Mouse (Mus musculus) intestine, embryonic 15.5 days (tissue): ENCODE results near the gene Snrpb. TPM values are rescaled to one million over a fixed set of nuclear protein-coding genes. Genes with fewer than 3 reads are reported as not detected.

Experiments
- ATAC-seq: fragments of 200-750 bp; cut with Nextera tagmentation; 2 replicates; pipeline ENCODE4 v1.8.0; 2017; ENCODE audit warnings: moderate TSS enrichment, moderate library complexity
- H3K27ac ChIP-seq: fragments of 300-500 bp; sonication (generic); 2 replicates; pipeline ENCODE4 v1.5.1; 2015; ENCODE audit warnings: mild to moderate bottlenecking, inconsistent platforms
- H3K27me3 ChIP-seq: fragments of 300-500 bp; sonication (generic); replicated peaks from 2 replicates; pipeline ENCODE4 v1.6.1; 2015; ENCODE audit warnings: inconsistent platforms
- H3K36me3 ChIP-seq: fragments of 300-500 bp; sonication (generic); 2 replicates; pipeline ENCODE4 v1.6.1; 2015; ENCODE audit warnings: inconsistent platforms
- H3K4me1 ChIP-seq: fragments of 300-500 bp; sonication (generic); replicated peaks from 2 replicates; pipeline ENCODE4 v1.6.1; 2015; ENCODE audit warnings: inconsistent platforms
- H3K4me2 ChIP-seq: fragments of 300-500 bp; sonication (generic); replicated peaks from 2 replicates; pipeline ENCODE4 v1.6.1; 2015; ENCODE audit warnings: mild to moderate bottlenecking, inconsistent platforms
- H3K4me3 ChIP-seq: fragments of 300-500 bp; sonication (generic); replicated peaks from 2 replicates; pipeline ENCODE4 v1.5.1; 2015; ENCODE audit warnings: inconsistent platforms
- H3K9ac ChIP-seq: fragments of 300-500 bp; sonication (generic); 2 replicates; pipeline ENCODE4 v1.6.1; 2015; ENCODE audit warnings: inconsistent platforms
- H3K9me3 ChIP-seq: fragments of 300-500 bp; sonication (generic); 2 replicates; pipeline ENCODE4 v1.6.1; 2016; ENCODE audit warnings: inconsistent platforms
- WGBS: fragments of 180-500 bp; shearing (Covaris S2); methylation state at CpG from one replicate; pipeline ENCODE4 v1.1.7; 2015; 5-methylcytosine and 5-hydroxymethylcytosine counted together
- polyA plus RNA-seq: library from polyadenylated mRNA; unstranded; fragments of >200 nt; fragmentation: Nextera tagmentation; extraction: Ambion mirVana; gene quantifications from 2 replicates; pipeline ENCODE4 v1.2.1, GENCODE M21; 2015

Gene Snrpb
- polyA plus RNA-seq: 517 and 522 TPM in 2 replicates

DNA sequence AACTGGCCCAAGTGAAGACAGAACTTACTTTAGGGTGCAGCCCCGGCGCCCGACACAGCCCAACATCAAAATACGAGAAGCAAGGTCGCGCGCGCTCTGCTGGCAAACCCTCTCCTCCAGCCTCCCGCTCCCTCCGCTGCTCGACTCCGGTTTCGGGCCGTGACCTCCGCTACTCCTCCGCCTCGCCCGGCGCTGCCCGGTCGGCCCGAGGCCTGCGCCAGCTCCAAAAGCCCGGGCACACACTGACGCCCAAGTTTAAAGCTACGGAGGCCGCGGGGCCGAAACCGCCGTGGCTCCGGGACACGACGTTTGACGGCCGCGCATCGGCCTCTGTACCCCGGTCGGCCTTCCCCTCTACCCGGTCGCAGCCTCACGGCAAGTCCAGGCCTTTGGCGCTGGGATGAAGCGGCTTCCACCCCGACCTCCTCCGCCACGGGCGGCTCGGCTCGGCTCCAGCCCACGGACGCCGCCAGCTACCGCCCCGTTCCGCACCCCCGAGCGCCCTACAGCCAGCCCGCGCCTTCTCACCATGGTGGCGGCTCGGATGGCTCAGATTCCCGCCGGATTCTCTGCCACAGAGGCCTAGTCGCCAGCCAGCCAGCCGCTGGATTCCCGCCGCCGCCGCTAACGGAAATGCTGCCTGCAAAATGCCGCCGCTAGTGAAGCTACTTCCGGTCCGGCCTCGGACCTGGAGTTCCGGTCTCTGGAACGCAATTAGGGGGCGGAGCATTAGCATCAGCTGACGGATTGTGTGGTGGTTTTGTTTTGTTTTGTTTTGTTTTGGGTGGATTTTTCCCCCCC is at the start of gene Snrpb:
Snrpb (minus strand) TSS at position 698 of the 801 bp plus-strand sequence.
- Histone ChIP-seq H3K27ac (peak within 1 kb of the TSS; percentile 96), H3K9ac (peak within 1 kb of the TSS; percentile 99), H3K36me3 (peaks cover 5% of the 10 kb centered on the region; the same call in 1 of the 2 replicates), H3K27me3 (no peaks in the 10 kb centered on the region), H3K9me3 (no peaks in the 10 kb centered on the region), H3K4me3 (peak within 1 kb of the TSS; percentile 89), H3K4me1 (peaks cover 8% of the 10 kb centered on the region), H3K4me2 (peak within 1 kb of the TSS; percentile 89)
- peak; percentile 95 for ATAC-seq
- under 1% methylated on average over 79 of the region's 81 CpGs for WGBS

DNA sequence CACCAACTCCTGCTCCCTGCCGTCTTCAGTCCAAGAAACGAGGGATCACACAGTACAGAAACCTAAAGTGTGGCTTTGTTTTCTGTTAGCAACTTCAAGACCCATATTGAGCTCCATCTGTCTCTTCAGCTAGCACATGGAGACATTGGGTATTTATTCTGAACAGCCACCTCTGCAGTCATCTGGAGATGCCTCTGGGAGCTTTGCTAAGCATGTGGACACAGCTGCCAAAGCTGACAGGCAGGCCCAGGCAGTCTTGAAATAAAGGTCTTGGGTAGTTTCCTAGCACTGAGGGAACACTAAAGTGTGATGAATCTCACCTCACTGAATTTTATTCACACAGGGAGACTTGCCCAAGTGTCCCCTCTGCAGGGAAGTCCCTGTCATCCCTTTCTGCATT is 32.4 kb upstream of the Snrpb start:
- Histone ChIP-seq H3K36me3 (no peaks in the 10 kb centered on the region), H3K9me3 (no peaks in the 10 kb centered on the region), H3K4me1 (no peaks in the 10 kb centered on the region), H3K27ac (no peak overlapping the region), H3K4me2 (no peak overlapping the region), H3K4me3 (no peak overlapping the region), H3K9ac (no peak overlapping the region), H3K27me3 (no peaks in the 10 kb centered on the region)
- ATAC-seq: no peak
- 78% methylated on average over 2 of the region's 2 CpGs for WGBS

GRCm38 (mm10) chr2:130209636-130210035 is 30.4 kb upstream of the Snrpb start:
- no peaks in the 10 kb centered on the region for H3K9me3 ChIP-seq
- no peaks in the 10 kb centered on the region for H3K36me3 ChIP-seq
- H3K9ac ChIP-seq: no peak overlapping the region
- no peak overlapping the region for H3K27ac ChIP-seq
- ATAC-seq: no peak
- no peaks in the 10 kb centered on the region for H3K27me3 ChIP-seq
- WGBS: 96% methylated on average over 3 of the region's 3 CpGs
- H3K4me2 ChIP-seq: no peak overlapping the region
- H3K4me1 ChIP-seq: no peaks in the 10 kb centered on the region
- H3K4me3 ChIP-seq: no peak overlapping the region

- ATAC-seq: no peak
- Histone ChIP-seq H3K9ac (no peak overlapping the region), H3K4me2 (no peak overlapping the region), H3K27me3 (no peaks in the 10 kb centered on the region), H3K4me1 (no peaks in the 10 kb centered on the region), H3K27ac (no peak overlapping the region), H3K36me3 (no peaks in the 10 kb centered on the region), H3K4me3 (no peak overlapping the region), H3K9me3 (no peaks in the 10 kb centered on the region)
- WGBS: 86% methylated on average over 3 of the region's 3 CpGs
Observed at GRCm38 (mm10) chr2:130207996-130208395, 28.8 kb upstream of the Snrpb start.

DNA sequence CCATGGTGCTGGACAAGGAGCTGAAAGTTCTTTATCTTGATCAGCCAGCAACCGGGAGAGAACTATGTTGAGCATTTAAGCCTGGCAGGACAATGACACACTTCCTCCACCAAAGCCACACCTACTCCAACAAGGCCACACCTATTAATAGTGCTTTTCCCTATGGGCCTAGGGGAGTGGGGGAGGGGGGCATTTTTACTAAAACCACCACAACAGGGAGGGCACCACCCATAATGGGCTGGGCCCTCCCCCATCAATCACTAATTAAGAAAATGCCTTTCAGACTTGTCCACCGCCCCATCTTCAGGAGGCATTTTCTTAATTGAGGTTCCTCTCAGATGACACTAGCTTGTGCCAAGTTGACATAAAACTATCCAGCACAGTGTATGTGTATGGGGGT is 28.2 kb upstream of the Snrpb start:
- no peak overlapping the region for H3K27ac ChIP-seq
- no peak overlapping the region for H3K9ac ChIP-seq
- no peak overlapping the region for H3K4me3 ChIP-seq
- ATAC-seq: no peak
- H3K4me1 ChIP-seq: no peaks in the 10 kb centered on the region
- H3K9me3 ChIP-seq: no peaks in the 10 kb centered on the region
- no peaks in the 10 kb centered on the region for H3K27me3 ChIP-seq
- H3K36me3 ChIP-seq: no peaks in the 10 kb centered on the region
- no peak overlapping the region for H3K4me2 ChIP-seq
- 67% methylated on average over 2 of the region's 2 CpGs for WGBS

DNA sequence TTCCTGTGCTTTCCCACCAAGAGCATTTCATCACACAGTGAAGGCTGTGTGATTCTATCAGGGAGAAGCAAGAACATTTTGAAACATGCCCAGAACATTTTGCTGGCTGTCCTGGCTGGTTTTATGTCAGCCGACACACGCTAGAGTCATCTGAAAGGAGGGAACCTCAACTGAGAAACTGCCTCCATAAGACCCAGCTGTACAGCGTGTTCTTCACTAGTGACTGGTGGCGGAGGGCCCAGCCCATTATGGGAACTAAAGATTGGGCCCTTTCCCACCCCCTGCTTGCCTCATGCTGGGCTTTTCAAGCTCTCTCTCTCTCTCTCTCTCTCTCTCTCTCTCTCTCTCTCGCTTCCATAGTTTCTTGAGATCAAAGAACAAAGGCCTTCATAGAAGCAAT is 21.8 kb upstream of the Snrpb start:
- H3K4me2 ChIP-seq: no peak overlapping the region
- H3K27ac ChIP-seq: no peak overlapping the region
- H3K4me1 ChIP-seq: no peaks in the 10 kb centered on the region
- no peaks in the 10 kb centered on the region for H3K27me3 ChIP-seq
- no peaks in the 10 kb centered on the region for H3K36me3 ChIP-seq
- ATAC-seq: no peak
- H3K9ac ChIP-seq: no peak overlapping the region
- H3K9me3 ChIP-seq: no peaks in the 10 kb centered on the region
- H3K4me3 ChIP-seq: no peak overlapping the region
- 84% methylated on average over 5 of the region's 5 CpGs for WGBS

- ATAC-seq: no peak
- H3K4me1 ChIP-seq: no peaks in the 10 kb centered on the region
- H3K27me3 ChIP-seq: no peaks in the 10 kb centered on the region
- WGBS: 95% methylated on average over 16 of the region's 16 CpGs
- H3K36me3 ChIP-seq: no peaks in the 10 kb centered on the region
- H3K9ac ChIP-seq: no peak within 1 kb of the TSS
- H3K9me3 ChIP-seq: no peaks in the 10 kb centered on the region
- no peak within 1 kb of the TSS for H3K27ac ChIP-seq
- no peak within 1 kb of the TSS for H3K4me3 ChIP-seq
- H3K4me2 ChIP-seq: no peak within 1 kb of the TSS
Observed at GRCm38 (mm10) chr2:130194894-130195293, 15.7 kb upstream of the Snrpb start, which contains the start of gene Tmc2. Gene Tmc2 (plus strand): TSS chr2:130195194.

DNA sequence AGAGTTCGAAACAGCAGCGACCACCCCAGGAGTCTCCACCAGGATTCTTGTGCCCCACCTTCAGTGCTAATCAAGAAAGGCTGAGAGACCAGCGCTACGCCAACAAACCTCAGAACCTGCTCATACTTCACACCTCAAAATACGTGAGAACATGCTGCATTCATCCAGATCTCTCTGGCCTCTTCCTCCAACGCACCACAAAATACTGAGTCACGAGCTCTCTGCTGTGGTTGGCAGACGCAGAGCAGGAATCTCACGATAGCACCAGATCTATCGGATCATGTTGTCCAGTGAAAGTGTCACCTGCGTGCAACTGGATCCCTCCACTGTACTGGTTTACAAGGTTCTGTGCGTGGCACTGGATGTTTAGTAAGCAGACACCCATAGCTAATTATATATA is 9.2 kb upstream of the Snrpb start:
- no peaks in the 10 kb centered on the region for H3K4me1 ChIP-seq
- no peak overlapping the region for H3K4me3 ChIP-seq
- no peak overlapping the region for H3K9ac ChIP-seq
- H3K27me3 ChIP-seq: no peaks in the 10 kb centered on the region
- ATAC-seq: no peak
- no peaks in the 10 kb centered on the region for H3K36me3 ChIP-seq
- no peak overlapping the region for H3K27ac ChIP-seq
- no peak overlapping the region for H3K4me2 ChIP-seq
- 86% methylated on average over 12 of the region's 12 CpGs for WGBS
- no peaks in the 10 kb centered on the region for H3K9me3 ChIP-seq

DNA sequence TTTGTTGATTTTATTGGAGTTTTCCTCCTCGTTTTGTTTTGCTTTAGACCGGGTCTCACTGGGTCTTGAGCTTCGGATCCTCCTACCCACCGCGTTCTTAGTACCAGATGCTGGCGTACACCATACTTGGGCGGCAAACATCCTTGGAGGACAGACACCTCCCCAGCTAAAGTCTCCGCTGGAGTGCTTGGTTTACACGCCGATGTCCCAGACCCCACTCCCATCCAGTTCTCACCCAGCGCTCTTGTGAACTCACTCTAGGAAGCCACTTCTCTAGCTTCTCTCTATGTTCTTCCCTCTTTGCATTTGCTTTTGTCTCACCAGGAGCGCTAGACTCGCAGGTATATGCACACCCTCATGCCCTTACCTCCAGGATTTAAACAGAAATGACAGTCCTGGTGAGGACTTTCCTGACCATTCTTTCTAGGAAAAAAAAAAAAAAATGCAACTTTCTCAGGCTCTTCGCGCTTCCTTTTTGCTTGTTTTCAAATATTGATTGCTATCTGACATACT is 360 bp upstream of the Snrpb start:
- Histone ChIP-seq H3K4me3 (peak overlapping the region; percentile 89), H3K9ac (peak overlapping the region; percentile 99), H3K4me1 (peaks cover 8% of the 10 kb centered on the region), H3K36me3 (peaks cover 5% of the 10 kb centered on the region; the same call in 1 of the 2 replicates), H3K27ac (peak overlapping the region; percentile 60), H3K27me3 (no peaks in the 10 kb centered on the region), H3K4me2 (peak overlapping the region; percentile 89), H3K9me3 (no peaks in the 10 kb centered on the region)
- peak; percentile 82 for ATAC-seq
- WGBS: 1% methylated on average over 15 of the region's 15 CpGs

- Histone ChIP-seq H3K36me3 (peaks cover 7% of the 10 kb centered on the region), H3K27ac (peak overlapping the region; percentile 96), H3K4me1 (peaks cover 8% of the 10 kb centered on the region), H3K4me3 (peak overlapping the region; percentile 89), H3K4me2 (peak overlapping the region; percentile 62), H3K27me3 (no peaks in the 10 kb centered on the region), H3K9me3 (no peaks in the 10 kb centered on the region), H3K9ac (peak overlapping the region; percentile 99)
- 0 out of 2 replicates have a peak, but pooled peaks have one; percentile 11 for ATAC-seq
- WGBS: 0% methylated on average over 11 of the region's 11 CpGs
Observed at GRCm38 (mm10) chr2:130178381-130178705, 860 bp downstream of the Snrpb start.

- WGBS: 61% methylated on average over 8 of the region's 8 CpGs
- no peaks in the 10 kb centered on the region for H3K9me3 ChIP-seq
- no peak for ATAC-seq
- H3K36me3 ChIP-seq: peaks cover 23% of the 10 kb centered on the region
- peaks cover 8% of the 10 kb centered on the region for H3K4me1 ChIP-seq
- peak overlapping the region; percentile 62 for H3K4me2 ChIP-seq
- no peak overlapping the region for H3K9ac ChIP-seq
- peak overlapping the region; percentile 89; the same call in 1 of the 2 replicates for H3K4me3 ChIP-seq
- H3K27ac ChIP-seq: no peak overlapping the region
- H3K27me3 ChIP-seq: no peaks in the 10 kb centered on the region
Observed at GRCm38 (mm10) chr2:130176820-130177219, 2.4 kb downstream of the Snrpb start.

GRCm38 (mm10) chr2:130171674-130172073 is 7.5 kb downstream of the Snrpb start:
- no peak overlapping the region for H3K27ac ChIP-seq
- no peak for ATAC-seq
- H3K4me3 ChIP-seq: no peak overlapping the region
- no peak overlapping the region for H3K9ac ChIP-seq
- H3K4me1 ChIP-seq: peaks cover 3% of the 10 kb centered on the region
- no peak overlapping the region for H3K4me2 ChIP-seq
- H3K9me3 ChIP-seq: no peaks in the 10 kb centered on the region
- WGBS: 78% methylated on average over 2 of the region's 2 CpGs
- no peaks in the 10 kb centered on the region for H3K27me3 ChIP-seq
- peaks cover 35% of the 10 kb centered on the region for H3K36me3 ChIP-seq

- 48% methylated on average over 3 of the region's 3 CpGs for WGBS
- Histone ChIP-seq H3K36me3 (peaks cover 23% of the 10 kb centered on the region), H3K27me3 (no peaks in the 10 kb centered on the region), H3K4me3 (no peak overlapping the region), H3K4me2 (no peak overlapping the region), H3K9me3 (no peaks in the 10 kb centered on the region), H3K4me1 (no peaks in the 10 kb centered on the region), H3K27ac (no peak overlapping the region), H3K9ac (no peak overlapping the region)
- ATAC-seq: no peak
Observed at GRCm38 (mm10) chr2:130167861-130168260, 11.3 kb downstream of the Snrpb start.
